Mouse (Mus musculus): ENCODE data around the gene Crocc. TPM values are rescaled to one million over a fixed set of nuclear protein-coding genes. Genes with fewer than 3 reads are reported as not detected.

Crocc gene
- 10 to 100 TPM; 36.3 to 41.7 TPM for total RNA-seq (2021)
- long read RNA-seq, experiment 1, partial matches to known transcripts = 7 of 11 reads
- long read RNA-seq, experiment 1, other reads (novel, unspliced or antisense) = 4 of 11 reads
- long read RNA-seq, experiment 2, full-length matches to known transcripts = 3 of 15 reads
- long read RNA-seq, experiment 2, partial matches to known transcripts = 7 of 15 reads
- long read RNA-seq, experiment 2, other reads (novel, unspliced or antisense) = 5 of 15 reads

- peak; percentile 98 to 99 for DNase-seq (ENCODE audit: low spot score in 2 of 2)
Observed at GRCm38 (mm10) chr4:141060426-141061301, at the start of gene Crocc. Gene Crocc (minus strand): TSS chr4:141060550.

DNA sequence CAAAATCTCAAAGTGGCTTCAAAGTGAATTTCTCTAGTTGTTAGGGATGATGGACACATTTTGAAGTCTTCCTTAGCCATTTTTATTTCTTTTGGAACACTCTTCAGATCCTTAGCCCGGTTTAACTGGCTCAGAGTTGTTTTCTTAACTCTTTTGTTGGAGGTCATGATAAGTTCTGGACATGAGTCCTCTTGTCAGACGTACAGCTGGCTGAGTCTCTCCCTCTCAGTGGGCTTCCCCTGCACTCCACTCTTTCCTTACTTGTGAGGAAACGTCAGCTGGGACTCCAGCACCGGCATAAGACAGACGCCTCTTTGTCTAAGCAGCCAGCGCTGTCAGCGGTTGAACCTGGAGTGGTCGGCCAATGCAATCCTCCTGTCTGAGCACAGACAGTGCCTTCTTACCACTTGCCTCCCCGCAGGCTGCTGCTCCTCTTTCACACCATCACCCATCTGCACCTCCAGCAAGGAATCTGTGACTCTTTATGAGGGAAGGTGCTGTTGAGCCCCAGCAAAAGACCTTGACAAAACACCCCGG lies 47.9 kb upstream of the Crocc start:
- DNase-seq (ENCODE audit: low spot score in 2 of 2) = no peak

DNA sequence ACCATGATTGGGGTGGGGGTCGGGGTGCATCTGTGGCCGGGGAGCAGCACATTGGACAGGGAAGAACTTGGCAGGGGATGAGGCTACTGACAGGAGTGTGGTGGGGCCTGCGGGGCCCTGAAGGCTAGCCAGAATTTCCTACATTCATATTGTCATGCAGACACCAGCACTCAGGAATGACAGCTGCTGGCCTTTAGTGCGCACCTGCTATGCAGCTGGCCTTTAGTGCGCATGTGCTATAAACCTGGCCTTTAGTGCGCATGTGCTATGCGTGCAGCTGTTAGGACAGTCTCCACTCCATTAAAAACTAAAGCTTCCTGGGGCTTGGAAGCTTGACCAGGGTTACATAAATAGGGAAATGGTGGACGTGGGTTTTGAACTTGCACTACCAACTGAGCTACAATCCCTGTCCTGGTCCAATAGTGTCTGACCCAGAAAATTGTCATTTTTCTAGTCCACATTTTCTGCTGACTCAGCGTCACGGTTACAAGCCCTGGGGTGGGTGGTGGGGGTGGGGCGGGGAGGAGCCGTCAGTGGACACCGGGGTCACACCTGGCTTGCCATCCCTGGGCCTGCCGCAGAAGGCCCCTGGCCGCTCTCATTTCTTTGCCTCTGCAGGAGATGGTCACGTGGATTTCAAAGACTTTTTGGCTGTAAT lies 46.3 kb upstream of the Crocc start:
- no peak for DNase-seq (ENCODE audit: low spot score in 2 of 2)

DNA sequence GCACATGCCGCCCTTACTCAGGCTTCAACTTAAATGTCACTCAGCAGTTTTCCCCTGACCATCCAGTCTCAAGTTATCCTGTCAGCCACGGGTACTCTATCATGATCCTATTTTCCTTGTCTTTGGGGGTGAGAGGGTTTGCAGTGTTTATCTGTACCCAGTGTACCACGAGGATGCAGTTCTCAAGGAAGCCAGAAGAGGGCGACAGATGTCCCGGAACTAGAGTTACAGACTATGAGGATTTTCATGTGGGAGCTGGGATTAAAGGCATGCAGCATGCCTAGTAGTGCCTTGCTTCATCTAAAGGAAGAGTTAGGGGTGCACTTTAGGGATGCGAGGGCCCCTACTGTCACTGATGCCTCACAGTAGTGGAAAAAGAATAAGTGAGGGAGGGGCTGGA lies 41.5 kb upstream of the Crocc start:
- no peak for DNase-seq (ENCODE audit: low spot score in 2 of 2)

DNA sequence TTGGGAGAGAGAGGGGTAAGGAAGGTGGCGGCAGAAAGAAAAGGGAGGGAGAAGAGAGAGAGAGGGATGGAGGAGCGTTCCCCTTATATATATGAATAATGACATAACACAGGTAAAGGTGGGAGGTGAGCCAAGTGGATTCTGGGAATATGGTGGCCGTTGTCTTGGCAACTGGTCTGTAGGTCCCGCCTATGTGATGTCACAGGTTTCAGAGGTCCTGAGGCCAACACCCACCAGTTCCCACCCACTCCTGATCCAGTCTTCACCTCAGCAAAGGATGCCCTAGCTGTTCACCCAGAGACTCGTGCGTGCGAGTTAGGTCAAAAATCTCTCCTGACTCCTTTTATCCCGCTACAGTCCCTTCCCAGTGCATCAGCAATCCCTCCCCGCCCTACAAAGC lies 40.9 kb upstream of the Crocc start:
- no peak for DNase-seq (ENCODE audit: low spot score in 2 of 2)

DNA sequence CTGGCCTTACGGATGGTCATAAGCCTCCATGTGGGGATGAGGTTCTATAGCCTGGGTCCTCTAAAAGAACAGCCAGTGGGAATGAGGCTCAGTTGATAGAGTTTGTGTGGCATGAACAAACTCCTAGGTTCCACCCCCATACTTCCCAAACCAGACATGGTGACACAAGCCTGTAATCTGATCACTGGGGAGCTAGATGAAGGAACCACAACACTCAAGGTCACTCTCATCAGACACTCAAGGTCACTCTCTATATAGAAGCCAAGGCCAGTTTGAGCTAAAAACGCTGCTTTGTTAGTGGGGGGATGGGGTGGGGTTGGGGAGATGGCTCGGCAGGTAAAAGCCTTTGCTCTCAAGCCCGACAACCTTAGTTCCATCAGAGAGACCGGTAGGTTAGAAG lies 39.6 kb upstream of the Crocc start:
- no peak for DNase-seq (ENCODE audit: low spot score in 2 of 2)

DNA sequence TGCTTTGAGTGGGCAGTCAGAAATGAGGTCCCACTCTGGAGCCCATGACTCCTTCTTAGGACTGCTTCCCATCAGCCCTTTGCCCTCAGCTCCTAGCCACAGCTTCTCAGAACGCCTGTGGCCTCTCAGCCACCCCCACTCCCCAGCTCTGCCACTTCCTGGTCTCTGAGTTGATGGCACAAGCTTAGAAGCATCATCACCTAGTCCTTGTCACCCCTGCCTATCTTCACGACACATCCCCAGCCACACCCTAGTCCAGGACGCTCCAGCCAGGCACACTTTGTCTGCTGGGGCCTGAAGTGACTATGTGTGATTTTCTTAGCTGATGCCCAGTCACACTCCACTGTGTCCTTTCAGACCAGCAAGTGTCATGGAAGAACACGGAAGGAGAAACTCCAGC lies 38.6 kb upstream of the Crocc start:
- no peak for DNase-seq (ENCODE audit: low spot score in 2 of 2)

DNA sequence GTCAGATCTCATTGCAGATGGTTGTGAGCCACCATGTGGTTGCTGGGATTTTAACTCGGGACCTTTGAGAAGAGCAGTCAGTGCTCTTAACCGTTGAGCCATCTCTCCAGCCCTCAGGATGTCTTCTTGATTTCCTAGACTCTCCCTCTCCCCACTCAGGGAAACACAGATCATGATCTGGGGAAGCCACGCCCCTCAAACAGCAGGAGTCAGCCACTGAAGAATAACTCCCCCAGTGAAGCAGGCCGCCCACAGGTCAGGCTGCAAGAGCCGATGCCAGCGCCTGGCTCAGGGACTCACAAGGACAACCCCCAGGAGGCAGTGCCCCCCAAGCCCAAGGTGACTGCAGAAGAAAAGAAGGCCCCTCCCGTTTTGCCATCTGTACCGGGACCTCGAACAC lies 36.4 kb upstream of the Crocc start:
- DNase-seq (ENCODE audit: low spot score in 2 of 2) = no peak

DNA sequence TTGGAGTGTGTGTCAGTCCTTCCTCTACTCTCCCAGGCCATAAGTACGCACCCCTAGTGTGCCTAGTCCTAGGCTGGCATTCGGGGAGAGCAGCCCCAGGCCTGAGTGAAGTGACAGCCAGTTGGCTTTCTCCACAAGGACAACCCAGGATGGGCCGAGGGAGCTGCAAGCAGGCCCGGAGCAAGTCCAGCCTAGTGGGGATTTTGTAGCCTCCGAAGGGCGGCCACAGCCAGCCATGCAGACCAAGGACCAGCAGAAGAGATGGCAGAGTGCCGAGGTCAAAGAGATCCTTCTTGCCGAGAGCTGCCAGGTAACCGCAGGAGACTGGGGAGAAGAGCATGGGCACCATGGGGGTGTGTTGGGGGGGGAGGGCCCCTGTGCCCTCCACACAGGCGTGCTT lies 34.7 kb upstream of the Crocc start:
- DNase-seq (ENCODE audit: low spot score in 2 of 2) = no peak

DNA sequence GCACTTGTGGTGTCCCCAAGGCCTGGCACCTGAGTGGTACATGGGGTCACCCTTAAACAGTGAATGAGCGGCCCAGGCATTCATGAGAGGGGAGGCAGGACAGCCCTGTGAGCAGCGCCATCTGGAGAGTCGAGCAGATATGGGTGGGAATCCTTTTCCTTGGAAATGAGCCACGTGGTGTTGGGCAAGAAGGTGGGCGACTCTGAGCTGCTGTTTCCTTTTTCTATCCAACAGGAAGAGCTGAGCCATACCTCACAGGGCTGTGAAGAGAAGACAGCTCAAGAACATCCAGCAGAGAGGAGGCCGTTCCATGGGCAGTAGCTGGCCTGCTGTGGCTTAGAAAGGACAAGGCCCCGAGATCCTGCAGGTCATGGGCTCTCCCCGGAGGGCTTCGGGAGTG lies 28.4 kb upstream of the Crocc start:
- no peak for DNase-seq (ENCODE audit: low spot score in 2 of 2)

DNA sequence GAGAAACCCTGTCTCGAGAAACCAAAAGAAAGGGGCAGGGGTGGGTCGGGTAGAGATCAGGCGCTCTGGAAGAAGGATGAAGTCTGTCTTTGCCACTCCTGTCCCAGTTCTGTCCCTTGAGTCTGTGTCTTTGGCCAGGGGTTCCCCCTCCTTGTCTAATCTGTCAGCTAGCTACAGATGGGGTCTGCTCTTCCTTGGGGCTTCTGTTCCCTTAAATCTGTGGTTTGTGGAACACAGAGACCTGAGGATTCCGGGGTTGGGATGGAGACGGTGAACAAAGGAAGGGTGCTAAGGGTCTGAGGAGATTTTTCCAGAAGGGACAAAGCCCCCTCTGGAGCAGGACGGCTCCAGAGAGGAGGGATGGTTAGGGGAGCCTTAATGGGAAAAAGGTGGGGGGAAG lies 27.7 kb upstream of the Crocc start, which contains the start of gene Spata21:
Spata21 (plus strand) TSS at position 301 of the 400 bp plus-strand sequence.
- DNase-seq (ENCODE audit: low spot score in 2 of 2) = no peak

DNA sequence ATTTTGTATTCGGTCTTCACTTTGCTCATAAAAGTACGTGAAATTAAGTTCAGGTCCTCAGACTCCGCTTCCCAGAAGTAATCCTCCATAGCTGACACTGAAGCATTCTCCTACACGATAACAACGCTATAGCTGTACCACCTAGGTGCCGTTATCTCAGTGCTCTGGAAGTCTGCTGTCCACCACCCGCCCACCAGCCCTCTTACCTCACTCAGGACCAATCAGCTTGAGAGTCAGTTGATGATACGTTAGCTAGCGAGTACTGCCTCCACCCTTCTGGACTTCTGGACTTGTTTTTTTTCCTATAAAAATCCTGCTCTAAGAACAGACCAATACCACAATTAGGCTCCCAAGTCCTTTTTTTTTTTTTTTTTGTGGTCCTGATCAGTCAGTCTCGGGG lies 26.5 kb upstream of the Crocc start:
- no peak for DNase-seq (ENCODE audit: low spot score in 2 of 2)

GRCm38 (mm10) chr4:141078510-141079137 lies 18.3 kb upstream of the Crocc start:
- DNase-seq (ENCODE audit: low spot score in 2 of 2) = no peak

DNA sequence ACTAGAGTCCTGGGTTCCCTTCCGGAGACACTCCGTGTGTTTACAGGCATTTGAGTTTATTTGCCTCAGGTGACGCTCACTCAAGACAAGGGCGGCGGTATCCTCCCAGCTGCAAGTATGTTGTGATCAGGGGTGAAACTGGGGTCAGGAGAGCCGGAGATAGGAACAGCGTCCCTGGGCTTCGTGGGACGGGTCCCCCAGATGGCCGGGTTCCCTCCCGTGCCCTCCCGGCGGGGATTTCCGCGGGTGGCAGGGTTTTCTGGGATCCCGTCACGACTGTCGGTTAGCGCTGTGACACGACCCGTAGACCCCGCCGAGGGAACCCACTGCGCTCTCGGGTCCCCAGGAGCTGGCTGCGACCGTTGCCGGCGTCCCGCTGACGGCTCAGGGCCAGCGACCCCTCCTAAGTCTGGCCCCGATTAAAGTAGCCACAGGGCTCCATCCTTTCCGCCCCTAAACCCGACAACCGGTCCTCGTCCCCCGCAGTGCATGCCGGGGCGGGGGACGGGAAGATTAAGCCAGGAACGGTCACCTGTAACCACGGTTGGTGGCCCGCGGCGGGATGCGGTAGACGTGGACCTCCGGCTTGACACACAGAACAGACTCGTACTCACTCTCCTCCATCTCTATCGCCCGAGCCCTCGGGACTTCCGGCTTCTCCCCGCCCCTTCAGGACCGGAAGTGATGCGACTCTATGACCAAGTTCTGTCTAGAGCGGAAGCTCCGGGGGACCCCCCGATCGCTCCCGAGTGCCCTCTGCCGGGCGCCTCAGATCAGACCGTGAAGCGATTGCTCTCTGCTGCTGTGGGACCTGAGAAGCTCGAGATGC lies 17.5 kb upstream of the Crocc start, which contains the start of gene Necap2:
Necap2 (minus strand) TSS at position 677 of the 829 bp plus-strand sequence.
- DNase-seq (ENCODE audit: low spot score in 2 of 2) = peak; percentile 91 to 96

- no peak for DNase-seq (ENCODE audit: low spot score in 2 of 2)
Observed at GRCm38 (mm10) chr4:141076761-141077506, 16.6 kb upstream of the Crocc start.

DNA sequence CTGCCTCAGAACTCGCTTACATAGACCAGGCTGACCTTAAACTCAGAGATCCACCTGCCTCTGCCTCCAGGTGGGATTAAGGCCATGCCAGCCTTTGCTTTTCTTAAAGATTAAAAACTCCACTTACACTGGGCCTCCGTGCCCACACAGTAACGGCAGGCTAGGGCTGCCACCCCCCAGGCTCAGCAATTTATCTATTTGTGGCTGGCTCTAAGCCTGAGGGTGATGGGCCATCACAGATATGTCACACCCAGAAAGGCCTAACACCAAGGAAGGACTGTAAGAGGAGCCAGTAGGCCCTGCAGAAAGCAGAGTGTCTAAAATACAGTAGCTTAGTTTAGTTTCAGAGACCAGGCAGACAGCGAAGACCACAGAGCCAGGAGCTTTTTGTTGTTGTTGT lies 13.8 kb upstream of the Crocc start:
- no peak for DNase-seq (ENCODE audit: low spot score in 2 of 2)

- no peak for DNase-seq (ENCODE audit: low spot score in 2 of 2)
Observed at GRCm38 (mm10) chr4:141073661-141074060, 13.3 kb upstream of the Crocc start.

DNA sequence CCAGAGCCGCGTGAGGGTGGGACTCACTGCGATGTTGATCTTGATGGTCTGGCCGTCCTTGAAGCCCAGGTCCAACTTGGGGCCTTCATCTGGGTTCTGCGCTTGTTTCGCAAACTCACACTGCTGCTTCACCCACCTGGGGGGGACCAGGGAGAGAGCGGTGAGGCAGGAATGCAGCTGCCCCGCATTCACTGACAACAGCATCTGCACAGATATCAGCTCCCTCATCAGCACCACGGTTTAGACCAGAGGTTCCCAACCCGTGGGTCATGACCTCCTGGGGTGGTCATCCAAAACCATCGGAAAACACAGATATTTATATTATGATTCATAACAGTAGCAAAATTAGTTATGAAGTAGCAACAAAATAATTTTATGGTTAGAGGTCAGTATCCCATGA lies 12.2 kb upstream of the Crocc start:
- DNase-seq (ENCODE audit: low spot score in 2 of 2) = no peak

DNA sequence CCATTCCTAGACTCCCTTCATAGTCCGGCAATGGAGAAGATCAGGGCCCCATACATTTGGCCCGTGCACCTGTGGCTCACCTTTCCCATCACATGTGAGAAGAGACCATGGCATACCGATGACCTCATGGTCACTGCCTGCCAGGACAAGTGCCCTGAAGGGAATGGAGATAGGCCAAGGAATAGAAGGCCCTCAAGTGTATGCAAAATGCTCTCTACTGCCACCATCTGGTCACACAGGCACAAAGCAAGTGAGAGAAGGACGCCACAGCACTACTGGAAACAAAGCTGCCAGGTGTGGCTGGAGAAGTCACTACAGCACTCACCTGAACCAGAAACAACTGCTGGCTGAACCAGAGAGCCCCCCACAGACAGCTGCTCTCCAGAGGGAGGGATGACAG lies 9.4 kb upstream of the Crocc start:
- DNase-seq (ENCODE audit: low spot score in 2 of 2) = no peak

DNA sequence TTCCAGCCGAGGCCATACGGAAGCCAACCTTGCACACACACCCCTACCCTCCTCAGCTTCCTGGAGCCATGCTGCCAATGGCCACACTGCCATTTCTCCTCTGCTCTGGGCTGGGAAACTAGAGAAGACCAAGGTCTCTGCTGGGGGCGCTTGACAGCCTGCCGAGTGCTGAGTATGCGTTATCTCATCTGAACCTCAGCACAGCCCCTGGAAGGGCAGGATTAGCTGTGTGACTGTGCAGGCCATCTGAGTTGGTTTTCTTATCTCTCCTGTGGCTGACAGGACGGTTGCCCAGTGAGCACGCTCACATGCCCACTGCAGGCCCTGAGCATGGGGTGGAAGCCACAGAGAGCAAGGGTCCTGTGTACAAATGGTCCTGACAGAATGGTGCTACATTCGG lies 8.3 kb upstream of the Crocc start:
- no peak for DNase-seq (ENCODE audit: low spot score in 2 of 2)

Measured in layer of hippocampus, postnatal 14 days (tissue).